Comparison of ENCODE assay signal across 27 mouse cellular contexts in genomic region chr6:8479176-8479575, GRCm38 (mm10). TPM values are rescaled to one million over a fixed set of nuclear protein-coding genes. Genes with fewer than 3 reads are reported as not detected.
DNase-seq lines count a peak whose midpoint lies in the region; ATAC-seq and TF ChIP-seq lines count a peak whose summit lies in the region.
"Had no signal": no experiment of that assay in that cellular context is flagged by ENCODE, and none has a peak within 500 bp of the region (broad histone marks: within the 10 kb centered on the region; RNA-seq: fewer than 3 reads in every experiment).

No protein-coding gene starts in this region.

- no peaks in the 10 kb centered on the region for H3K36me3 ChIP-seq in embryonic facial prominence, embryonic 11.5 days (replicated peaks; ENCODE audit: control insufficient read depth, insufficient read depth, low read depth, low read length)
- no peaks in the 10 kb centered on the region for H3K36me3 ChIP-seq in embryonic facial prominence, embryonic 10.5 days (replicated peaks)
- no peaks in the 10 kb centered on the region for H3K36me3 ChIP-seq in lung, embryonic 16.5 days (ENCODE audit: control insufficient read depth, insufficient read depth, low read length)
- H3K36me3 ChIP-seq in lung, postnatal 0 days (ENCODE audit: insufficient read depth, low read length) = no peaks in the 10 kb centered on the region
- H3K36me3 ChIP-seq: embryonic facial prominence, embryonic 13.5 days; forebrain, embryonic 12.5 days; hindbrain, embryonic 10.5 days; hindbrain, embryonic 15.5 days; limb, embryonic 15.5 days; liver, embryonic 13.5 days; neural tube, embryonic 12.5 days had no signal

- no peak for ATAC-seq in embryonic facial prominence, embryonic 11.5 days (replicated peaks; ENCODE audit: insufficient number of reproducible peaks, low FRiP score, low TSS enrichment, low read depth)
- peak; percentile 67; the same call in 1 of the 2 replicates for ATAC-seq in lung, embryonic 16.5 days (ENCODE audit: low read depth)
- ATAC-seq in lung, postnatal 0 days = no peak
- ATAC-seq: inflammation-experienced regulatory T-cells, adult 6 months; Patski had no signal

- H3K4me2 ChIP-seq in embryonic facial prominence, embryonic 11.5 days (ENCODE audit: low read depth, low read length) = no peak overlapping the region
- H3K4me2 ChIP-seq in lung, embryonic 16.5 days (ENCODE audit: low read depth, low read length) = no peak overlapping the region
- H3K4me2 ChIP-seq in lung, postnatal 0 days (replicated peaks; ENCODE audit: low read depth, low read length) = no peak overlapping the region
- H3K4me2 ChIP-seq: embryonic facial prominence, embryonic 13.5 days; forebrain, embryonic 12.5 days; hindbrain, embryonic 15.5 days; limb, embryonic 15.5 days; liver, embryonic 13.5 days; neural tube, embryonic 12.5 days had no signal

- no peak overlapping the region for H3K27ac ChIP-seq in embryonic facial prominence, embryonic 11.5 days (replicated peaks; ENCODE audit: low read depth, low read length)
- H3K27ac ChIP-seq in embryonic facial prominence, embryonic 10.5 days (replicated peaks) = no peak overlapping the region
- H3K27ac ChIP-seq in lung, embryonic 16.5 days (ENCODE audit: low read length) = no peak overlapping the region
- H3K27ac ChIP-seq in lung, postnatal 0 days (ENCODE audit: low read length) = no peak overlapping the region
- H3K27ac ChIP-seq: embryonic facial prominence, embryonic 13.5 days; forebrain, embryonic 12.5 days; hindbrain, embryonic 10.5 days; hindbrain, embryonic 15.5 days; limb, embryonic 15.5 days; liver, embryonic 13.5 days; macrophage; neural tube, embryonic 12.5 days had no signal

- no peaks in the 10 kb centered on the region for H3K4me1 ChIP-seq in embryonic facial prominence, embryonic 11.5 days (ENCODE audit: control insufficient read depth, insufficient read depth, low read length)
- peaks cover 9% of the 10 kb centered on the region for H3K4me1 ChIP-seq in embryonic facial prominence, embryonic 10.5 days
- peaks cover 10% of the 10 kb centered on the region for H3K4me1 ChIP-seq in lung, embryonic 16.5 days (replicated peaks; ENCODE audit: control insufficient read depth, insufficient read depth, low read length)
- 0 out of 2 replicates have a peak, but pooled peaks cover 6% of the 10 kb centered on the region for H3K4me1 ChIP-seq in lung, postnatal 0 days (ENCODE audit: insufficient read depth, low read depth, low read length)
- H3K4me1 ChIP-seq: embryonic facial prominence, embryonic 13.5 days; forebrain, embryonic 12.5 days; hindbrain, embryonic 15.5 days; limb, embryonic 15.5 days; neural tube, embryonic 12.5 days had no signal

- H3K9ac ChIP-seq in embryonic facial prominence, embryonic 11.5 days (replicated peaks; ENCODE audit: low read length) = no peak overlapping the region
- H3K9ac ChIP-seq in lung, embryonic 16.5 days (ENCODE audit: low read length) = no peak overlapping the region
- no peak overlapping the region for H3K9ac ChIP-seq in lung, postnatal 0 days (replicated peaks; ENCODE audit: low read depth)
- H3K9ac ChIP-seq: embryonic facial prominence, embryonic 13.5 days; forebrain, embryonic 12.5 days; hindbrain, embryonic 15.5 days; limb, embryonic 15.5 days; liver, embryonic 13.5 days; neural tube, embryonic 12.5 days had no signal

- TF ChIP-seq CTCF in lung, postnatal 0 days (IDR thresholded peaks at IDR 0.05) = no peak

- no peaks in the 10 kb centered on the region for H3K27me3 ChIP-seq in embryonic facial prominence, embryonic 11.5 days (ENCODE audit: control insufficient read depth, insufficient read depth, low read length)
- no peaks in the 10 kb centered on the region for H3K27me3 ChIP-seq in embryonic facial prominence, embryonic 10.5 days (replicated peaks; ENCODE audit: low read depth, poor library complexity, severe bottlenecking)
- H3K27me3 ChIP-seq in lung, embryonic 16.5 days (ENCODE audit: control insufficient read depth, insufficient read depth, low read depth, low read length) = no peaks in the 10 kb centered on the region
- H3K27me3 ChIP-seq in lung, postnatal 0 days (replicated peaks; ENCODE audit: insufficient read depth, low read length) = no peaks in the 10 kb centered on the region
- H3K27me3 ChIP-seq: embryonic facial prominence, embryonic 13.5 days; forebrain, embryonic 12.5 days; hindbrain, embryonic 15.5 days; limb, embryonic 15.5 days; liver, embryonic 13.5 days; neural tube, embryonic 12.5 days; Patski had no signal

- TF ChIP-seq EP300 in lung, postnatal 0 days (IDR thresholded peaks at IDR 0.05) = no peak

- H3K4me3 ChIP-seq in embryonic facial prominence, embryonic 11.5 days (ENCODE audit: low read depth, low read length) = no peak overlapping the region
- no peak overlapping the region for H3K4me3 ChIP-seq in embryonic facial prominence, embryonic 10.5 days
- no peak overlapping the region for H3K4me3 ChIP-seq in lung, embryonic 16.5 days (ENCODE audit: low read length)
- H3K4me3 ChIP-seq in lung, postnatal 0 days (ENCODE audit: low read depth, low read length) = no peak overlapping the region
- H3K4me3 ChIP-seq: embryonic facial prominence, embryonic 13.5 days; erythroblast, embryonic 14.5 days; forebrain, embryonic 12.5 days; hindbrain, embryonic 10.5 days; hindbrain, embryonic 15.5 days; limb, embryonic 15.5 days; liver, embryonic 13.5 days; myocyte; neural tube, embryonic 12.5 days had no signal

- no peaks in the 10 kb centered on the region for H3K9me3 ChIP-seq in embryonic facial prominence, embryonic 11.5 days (replicated peaks; ENCODE audit: control insufficient read depth, low read length)
- H3K9me3 ChIP-seq in embryonic facial prominence, embryonic 10.5 days = no peaks in the 10 kb centered on the region
- H3K9me3 ChIP-seq in lung, embryonic 16.5 days (ENCODE audit: control insufficient read depth, low read length) = no peaks in the 10 kb centered on the region
- no peaks in the 10 kb centered on the region for H3K9me3 ChIP-seq in lung, postnatal 0 days (ENCODE audit: low read length)
- H3K9me3 ChIP-seq: embryonic facial prominence, embryonic 13.5 days; forebrain, embryonic 12.5 days; hindbrain, embryonic 10.5 days; hindbrain, embryonic 15.5 days; limb, embryonic 15.5 days; liver, embryonic 13.5 days; neural tube, embryonic 12.5 days had no signal

- DNase-seq in embryonic facial prominence, embryonic 11.5 days (ENCODE audit: low spot score) = peak; percentile 55
- DNase-seq in embryonic facial prominence, embryonic 10.5 days (ENCODE audit: low spot score) = no peak
- DNase-seq in lung, postnatal 0 days (ENCODE audit: low spot score) = no peak
- peak; percentile 10 for DNase-seq in retina, postnatal 1 day
- no peak for DNase-seq in retina, embryonic 14.5 days (ENCODE audit: low spot score)
- DNase-seq in adrenal gland, adult 8-10 months = no peak
- DNase-seq: adrenal gland, postnatal 14 days; cerebellum, adult 11-12 months; cerebellum, adult 9-11 months; gastrocnemius, postnatal 14 days; heart, postnatal 14 days; kidney, adult 11 months; kidney, postnatal 14 days; liver, embryonic 13.5 days; lung, adult 18-20 months had no signal

- WGBS in embryonic facial prominence, embryonic 11.5 days = 17% methylated on average over 1 of the region's 1 CpGs
- WGBS in embryonic facial prominence, embryonic 10.5 days = 33% methylated on average over 1 of the region's 1 CpGs
- 32% methylated on average over 1 of the region's 1 CpGs for WGBS in lung, embryonic 16.5 days
- WGBS in lung, postnatal 0 days = 27% methylated on average over 1 of the region's 1 CpGs

RNA-seq across cellular contexts. Expression of gene Glcci1, which starts 30.2 kb away (rescaled TPM):
- polyA plus RNA-seq in embryonic facial prominence, embryonic 11.5 days (2014; fragmentation: Nextera tagmentation; extraction: Ambion mirVana) = 13.3 and 15.4 TPM in 2 replicates
- 7.3 and 9.6 TPM in 2 replicates for polyA plus RNA-seq in embryonic facial prominence, embryonic 10.5 days (2016; fragmentation: Nextera tagmentation; extraction: Ambion mirVana)
- 3.8 and 6.2 TPM in 2 replicates for polyA plus RNA-seq in lung, embryonic 16.5 days (2015; fragmentation: Nextera tagmentation; extraction: Ambion mirVana)
- 7.1 and 7.7 TPM in 2 replicates for polyA plus RNA-seq in lung, postnatal 0 days (2015; fragmentation: Nextera tagmentation; extraction: Ambion mirVana)
- 10 to 100 TPM; 29.1 to 32.4 (median 30.7) TPM for total RNA-seq in adrenal gland, adult 8-10 months (2022)

Comparison
In these comparisons a context has a peak if more than half of its experiments do, and no peak if none do; other contexts are left out.
1. DNase-seq: peak in embryonic facial prominence, embryonic 11.5 days (single experiment) and retina, postnatal 1 day (single experiment); none in embryonic facial prominence, embryonic 10.5 days (single experiment), lung, postnatal 0 days (single experiment), retina, embryonic 14.5 days (single experiment) and adrenal gland, adult 8-10 months (single experiment).